Mouse (Mus musculus) limb, embryonic 14.5 days (tissue): ENCODE results near the gene Ccdc27. TPM values are rescaled to one million over a fixed set of nuclear protein-coding genes. Genes with fewer than 3 reads are reported as not detected.

Source experiments
- ATAC-seq: fragments of 200-750 bp; cut with Nextera tagmentation; 2 replicates; pipeline ENCODE4 v1.8.0; 2017; ENCODE audit warnings: low read depth, moderate number of reproducible peaks, moderate TSS enrichment; ENCODE audit not compliant: low FRiP score
- DNase-seq: peaks from one replicate; pipeline ENCODE4 v3.0.0-alpha.2; 2015; ENCODE audit warnings: low spot score
- H3K27ac ChIP-seq: fragments of 300-500 bp; sonication (generic); replicated peaks from 2 replicates; pipeline ENCODE4 v1.5.1; 2014; ENCODE audit warnings: low read depth, mild to moderate bottlenecking, low read length, moderate library complexity, mixed read lengths
- H3K27me3 ChIP-seq: fragments of 300-500 bp; sonication (generic); 2 replicates; pipeline ENCODE4 v1.6.1; 2014; ENCODE audit warnings: low read length, mixed read lengths; ENCODE audit not compliant: control insufficient read depth, insufficient read depth
- H3K36me3 ChIP-seq: fragments of 300-500 bp; sonication (generic); 2 replicates; pipeline ENCODE4 v1.6.1; 2014; ENCODE audit warnings: mild to moderate bottlenecking, low read length, moderate library complexity, mixed read lengths; ENCODE audit not compliant: control insufficient read depth, insufficient read depth
- H3K4me1 ChIP-seq: fragments of 300-500 bp; sonication (generic); 2 replicates; pipeline ENCODE4 v1.6.1; 2014; ENCODE audit warnings: antibody characterized with exemption, low read length, mixed read lengths; ENCODE audit not compliant: control insufficient read depth, insufficient read depth
- H3K4me2 ChIP-seq: fragments of 300-500 bp; sonication (generic); replicated peaks from 2 replicates; pipeline ENCODE4 v1.6.1; 2014; ENCODE audit warnings: low read depth, mild to moderate bottlenecking, low read length, moderate library complexity; ENCODE audit not compliant: severe bottlenecking
- H3K4me3 ChIP-seq: fragments of 300-500 bp; sonication (generic); replicated peaks from 2 replicates; pipeline ENCODE4 v1.5.1; 2014; ENCODE audit warnings: low read length
- H3K9ac ChIP-seq: fragments of 300-500 bp; sonication (generic); 2 replicates; pipeline ENCODE4 v1.6.1; 2014; ENCODE audit warnings: mild to moderate bottlenecking, low read depth, low read length, moderate library complexity; ENCODE audit not compliant: severe bottlenecking
- H3K9me3 ChIP-seq: fragments of 300-500 bp; sonication (generic); 2 replicates; pipeline ENCODE4 v1.6.1; 2016; ENCODE audit warnings: low read length; ENCODE audit not compliant: control insufficient read depth
- POLR2A ChIP-seq: fragments of 200-500 bp; IDR thresholded peaks from 2 replicates; pipeline ENCODE4 v1.8.0; 2012; ENCODE audit warnings: inconsistent platforms, mild to moderate bottlenecking, moderate library complexity, borderline replicate concordance; ENCODE audit not compliant: insufficient read depth, insufficient read length; ENCODE audit errors: extremely low read depth
- WGBS: fragments of 180-500 bp; shearing (Covaris S2); extraction: QIAGEN DNeasy Blood & Tissue Kit; methylation state at CpG from one replicate; pipeline ENCODE4 v1.1.7; 2014; 5-methylcytosine and 5-hydroxymethylcytosine counted together
- polyA plus RNA-seq, 2 experiments: library from polyadenylated mRNA; depleted of rRNA in 1 of 2; stranded (reverse) in 1 of 2; unstranded in 1 of 2; fragments of >200 nt; fragmentation: Nextera tagmentation in 1 of 2; extraction: Ambion mirVana in 1 of 2; gene quantifications; 2 replicates each; pipeline versions ENCODE4 v1.2.1 to v1.2.3; 2012 to 2014

Gene Ccdc27
- polyA plus RNA-seq, 2 experiments = not detected

DNA sequence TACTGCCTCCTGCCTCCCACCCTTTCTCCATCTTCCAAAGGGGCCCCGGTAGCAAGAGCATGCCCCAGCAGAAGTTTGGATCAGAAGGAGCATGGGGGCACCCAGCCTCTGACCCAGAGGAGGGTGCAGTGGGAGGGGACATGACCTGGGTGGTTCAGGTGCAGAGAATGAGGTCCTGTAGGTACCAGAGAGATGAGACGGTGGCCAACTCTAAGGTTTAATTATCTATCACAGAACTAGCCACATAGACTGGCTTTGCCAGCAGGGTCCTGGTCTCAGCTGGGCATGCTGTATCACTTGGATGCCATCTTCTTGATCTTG, 16.1 kb downstream of the Ccdc27 start:
- Histone ChIP-seq H3K4me1 (peaks cover 11% of the 10 kb centered on the region), H3K36me3 (peaks cover 12% of the 10 kb centered on the region), H3K9me3 (no peaks in the 10 kb centered on the region), H3K27ac (no peak overlapping the region), H3K9ac (no peak overlapping the region), H3K27me3 (peaks cover 33% of the 10 kb centered on the region), H3K4me2 (peak overlapping the region; percentile 59), H3K4me3 (0 out of 2 replicates have a peak overlapping the region, but pooled peaks have one; percentile 34)
- no peak for ATAC-seq
- no peak for TF ChIP-seq POLR2A
- no peak for DNase-seq
- 21% methylated on average over 2 of the region's 2 CpGs for WGBS

DNA sequence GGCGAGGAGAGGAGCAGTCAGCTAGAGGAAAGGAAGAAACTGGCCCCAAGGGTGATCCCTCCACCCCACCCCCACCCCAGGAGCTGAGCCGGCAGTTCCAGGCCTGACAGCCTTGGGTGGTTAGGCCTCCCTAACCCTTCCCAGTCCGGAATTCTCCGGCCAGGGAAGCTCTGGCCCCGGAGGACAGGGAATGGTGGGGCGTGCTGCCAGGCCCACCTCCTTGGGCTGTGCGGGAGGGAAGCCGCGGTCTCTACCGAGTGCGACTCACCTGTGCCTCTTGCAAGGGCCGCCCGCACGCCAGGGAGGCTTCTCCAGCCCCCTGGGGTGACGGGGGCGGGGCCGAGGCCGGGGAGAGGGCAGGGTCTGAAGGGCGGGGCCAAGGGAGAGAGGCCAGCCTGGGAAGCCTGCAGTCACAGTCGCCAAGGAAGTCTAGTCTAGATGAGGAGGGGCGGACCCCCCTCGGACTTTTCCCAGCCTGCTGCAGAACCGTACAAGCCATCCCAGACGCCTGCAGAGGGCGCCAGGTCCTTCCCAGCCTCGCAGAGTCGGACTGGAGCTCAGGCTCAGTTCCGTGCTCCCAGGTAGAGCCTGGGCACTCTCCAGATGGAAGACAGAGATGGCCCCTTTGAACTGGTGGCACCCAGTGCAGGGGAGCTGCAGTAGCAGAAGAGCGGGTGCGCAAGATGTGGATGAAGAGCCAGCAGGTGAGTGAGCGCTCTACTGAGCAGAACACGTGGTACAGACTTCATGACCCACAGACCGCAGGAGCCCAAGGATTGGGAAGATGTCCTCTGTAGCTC, 16.6 kb downstream of the Ccdc27 start, which contains the start of gene Smim1:
Smim1 (minus strand) TSS at position 590 of the 800 bp plus-strand sequence.
- Histone ChIP-seq H3K4me1 (peaks cover 11% of the 10 kb centered on the region), H3K9ac (peak within 1 kb of the TSS; percentile 48; the same call in 1 of the 2 replicates), H3K36me3 (peaks cover 18% of the 10 kb centered on the region), H3K4me3 (peak within 1 kb of the TSS; percentile 34), H3K27ac (no peak within 1 kb of the TSS), H3K9me3 (no peaks in the 10 kb centered on the region), H3K4me2 (peak within 1 kb of the TSS; percentile 59), H3K27me3 (peaks cover 33% of the 10 kb centered on the region)
- no peak for TF ChIP-seq POLR2A
- WGBS = 3% methylated on average over 31 of the region's 33 CpGs
- ATAC-seq (peak; percentile 53; the same call in 1 of the 2 replicates), DNase-seq (peak; percentile 54)

DNA sequence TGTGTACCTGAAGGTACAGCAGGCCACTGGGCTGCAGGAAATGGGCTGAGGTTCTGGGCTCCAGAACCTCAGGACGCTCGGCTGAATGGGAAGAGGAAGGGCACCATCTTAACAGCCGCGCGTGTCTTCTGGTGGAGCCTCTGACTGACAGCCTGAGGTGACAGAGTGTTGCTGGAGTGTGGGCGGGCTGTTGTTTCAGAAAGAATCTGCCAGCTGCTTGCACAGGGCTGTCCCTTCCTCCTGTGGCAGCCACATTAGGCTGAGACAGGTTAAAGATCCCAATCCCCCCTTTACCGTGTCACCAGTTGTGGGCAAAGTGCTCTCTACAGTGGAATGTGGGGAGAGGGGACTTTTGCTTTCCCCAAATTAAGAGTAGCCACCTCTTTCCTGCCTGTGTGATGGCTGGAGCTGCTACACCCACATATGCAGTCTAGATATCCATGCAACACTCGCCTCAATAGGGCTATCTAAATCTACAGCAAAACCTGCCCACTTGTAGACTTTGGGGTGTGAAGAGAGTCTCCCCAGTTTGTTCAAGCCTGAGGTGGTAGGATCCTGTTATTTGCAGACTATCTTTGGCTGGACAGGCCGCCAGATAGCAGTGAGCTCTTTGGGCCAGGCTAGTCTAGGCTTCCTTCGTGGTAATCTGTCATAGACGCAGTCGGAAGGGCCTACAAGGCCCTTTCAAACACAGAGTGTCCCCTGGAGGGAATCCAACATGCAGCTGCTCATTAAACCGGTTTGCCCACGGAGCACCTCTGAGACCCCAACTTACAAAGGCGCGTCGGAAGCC, 17.6 kb downstream of the Ccdc27 start:
- Histone ChIP-seq H3K4me3 (peak overlapping the region; percentile 34), H3K36me3 (peaks cover 27% of the 10 kb centered on the region), H3K27me3 (peaks cover 33% of the 10 kb centered on the region), H3K4me1 (peaks cover 11% of the 10 kb centered on the region), H3K9ac (0 out of 2 replicates have a peak overlapping the region, but pooled peaks have one; percentile 48), H3K9me3 (no peaks in the 10 kb centered on the region), H3K27ac (no peak overlapping the region), H3K4me2 (peak overlapping the region; percentile 59; the same call in 1 of the 2 replicates)
- ATAC-seq (no peak), DNase-seq (no peak)
- 37% methylated on average over 17 of the region's 17 CpGs for WGBS
- TF ChIP-seq POLR2A = no peak

DNA sequence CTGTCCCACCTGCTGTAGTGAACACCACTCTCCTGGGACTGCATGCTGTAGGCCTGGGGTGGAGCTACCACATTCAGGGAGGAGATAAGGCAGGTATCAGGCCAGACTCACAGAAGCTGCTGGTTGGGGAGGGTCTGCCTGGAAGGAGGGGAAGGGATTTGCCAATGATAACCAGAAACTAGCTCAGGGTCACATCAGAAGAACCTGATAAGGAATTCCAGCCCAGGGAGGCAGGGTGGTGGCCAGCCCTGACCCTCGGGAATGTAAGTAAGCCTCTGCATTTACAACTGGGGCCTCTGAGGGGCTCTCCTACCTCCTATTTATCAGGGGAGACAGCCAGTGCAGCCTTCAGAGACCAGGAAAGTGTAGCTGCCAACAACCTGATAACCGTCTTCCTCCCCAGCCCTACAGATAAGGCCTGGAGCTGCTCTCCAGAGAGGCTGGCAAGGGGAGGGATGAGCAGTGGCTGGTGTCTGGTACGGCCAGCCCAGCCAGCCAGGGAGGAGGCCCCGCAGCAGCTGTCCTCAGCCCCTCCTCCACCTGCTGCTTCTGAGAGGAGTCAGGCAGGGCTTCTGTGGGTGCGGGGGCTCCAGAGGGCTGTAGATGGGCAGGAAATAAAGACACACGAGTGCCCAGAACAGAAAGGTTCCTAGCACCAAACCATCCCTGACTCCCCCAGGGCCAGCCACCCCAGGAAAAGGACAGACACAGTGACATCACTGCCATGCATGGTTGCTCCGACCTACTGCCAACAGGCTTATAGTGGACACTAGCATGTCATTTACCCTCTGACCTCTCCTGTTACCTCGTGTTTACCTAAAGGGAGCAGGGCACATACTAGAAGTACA, 18.5 kb downstream of the Ccdc27 start:
- Histone ChIP-seq H3K4me3 (no peak overlapping the region), H3K9ac (no peak overlapping the region), H3K27ac (no peak overlapping the region), H3K36me3 (peaks cover 36% of the 10 kb centered on the region), H3K4me1 (peaks cover 11% of the 10 kb centered on the region), H3K4me2 (no peak overlapping the region), H3K9me3 (no peaks in the 10 kb centered on the region), H3K27me3 (peaks cover 33% of the 10 kb centered on the region)
- DNase-seq (no peak), ATAC-seq (peak; percentile 18; the same call in 1 of the 2 replicates)
- WGBS = 21% methylated on average over 8 of the region's 8 CpGs
- no peak for TF ChIP-seq POLR2A
